Mouse (Mus musculus) liver, postnatal 0 days (tissue): ENCODE data around the gene Zan. TPM values are rescaled to one million over a fixed set of nuclear protein-coding genes. Genes with fewer than 3 reads are reported as not detected.

ENCODE experiments used
- ATAC-seq: fragments of 200-750 bp; cut with Nextera tagmentation; 2 replicates; pipeline ENCODE4 v1.8.0; 2017; ENCODE audit warnings: mild to moderate bottlenecking, moderate library complexity
- DNase-seq: peaks from one replicate; pipeline ENCODE4 v3.0.0-alpha.2; 2016
- H3K27ac ChIP-seq: fragments of 300-500 bp; sonication (generic); 2 replicates; pipeline ENCODE4 v1.5.1; 2014; ENCODE audit warnings: antibody characterized with exemption, moderate library complexity, mild to moderate bottlenecking, low read depth
- H3K27me3 ChIP-seq: fragments of 300-500 bp; sonication (generic); 2 replicates; pipeline ENCODE4 v1.6.1; 2014; ENCODE audit warnings: low read length, control low read depth, mixed read lengths; ENCODE audit not compliant: insufficient read depth
- H3K36me3 ChIP-seq: fragments of 300-500 bp; sonication (generic); replicated peaks from 2 replicates; pipeline ENCODE4 v1.6.1; 2014; ENCODE audit warnings: mild to moderate bottlenecking, control low read depth, low read length, moderate library complexity, mixed read lengths; ENCODE audit not compliant: insufficient read depth
- H3K4me1 ChIP-seq: fragments of 300-500 bp; sonication (generic); 2 replicates; pipeline ENCODE4 v1.6.1; 2014; ENCODE audit warnings: antibody characterized with exemption, mild to moderate bottlenecking, control low read depth; ENCODE audit not compliant: insufficient read depth
- H3K4me2 ChIP-seq: fragments of 300-500 bp; sonication (generic); 2 replicates; pipeline ENCODE4 v1.6.1; 2014; ENCODE audit warnings: low read depth, mild to moderate bottlenecking, low read length, moderate library complexity, mixed read lengths
- H3K4me3 ChIP-seq: fragments of 300-500 bp; sonication (generic); 2 replicates; pipeline ENCODE4 v1.5.1; 2014; ENCODE audit warnings: low read depth, low read length
- H3K9ac ChIP-seq: fragments of 300-500 bp; sonication (generic); replicated peaks from 2 replicates; pipeline ENCODE4 v1.6.1; 2014; ENCODE audit warnings: mild to moderate bottlenecking, moderate library complexity
- H3K9me3 ChIP-seq: fragments of 300-500 bp; sonication (generic); 2 replicates; pipeline ENCODE4 v1.6.1; 2016; ENCODE audit warnings: mild to moderate bottlenecking, control low read depth, low read length, mixed read lengths
- CTCF ChIP-seq: sonication (generic); IDR thresholded peaks from 2 replicates; pipeline ENCODE4 v1.5.1; 2016; ENCODE audit warnings: antibody characterized with exemption, low read depth
- EP300 ChIP-seq: IDR thresholded peaks from 2 replicates; pipeline ENCODE4 v1.6.1; 2016; ENCODE audit warnings: antibody characterized with exemption, low read depth, mild to moderate bottlenecking
- WGBS: fragments of 180-500 bp; shearing (Covaris S2); extraction: QIAGEN DNeasy Blood & Tissue Kit; methylation state at CpG from one replicate; pipeline ENCODE4 v1.1.7; 2014; ENCODE audit not compliant: insufficient replicate concordance; 5-methylcytosine and 5-hydroxymethylcytosine counted together
- polyA plus RNA-seq: library from polyadenylated mRNA; unstranded; fragments of >200 nt; fragmentation: Nextera tagmentation; extraction: Ambion mirVana; gene quantifications from 2 replicates; pipeline ENCODE4 v1.2.1, GENCODE M21; 2015

Gene Zan
- polyA plus RNA-seq, 1 experiment from 2014 or later, result 0.06 TPM

- no peaks in the 10 kb centered on the region for H3K27me3 ChIP-seq
- no peak overlapping the region for H3K9ac ChIP-seq
- H3K27ac ChIP-seq, result no peak overlapping the region
- no peak for DNase-seq
- 79% methylated on average over 11 of the region's 11 CpGs for WGBS
- ATAC-seq, result no peak
- no peaks in the 10 kb centered on the region for H3K9me3 ChIP-seq
- H3K4me1 ChIP-seq, result peaks cover 4% of the 10 kb centered on the region; the same call in 1 of the 2 replicates
- H3K4me3 ChIP-seq, result no peak overlapping the region
- peaks cover 89% of the 10 kb centered on the region for H3K36me3 ChIP-seq
- no peak overlapping the region for H3K4me2 ChIP-seq
- no peak for TF ChIP-seq EP300
Observed at GRCm38 (mm10) chr5:137522711-137523110, 45.8 kb upstream of the Zan start.

GRCm38 (mm10) chr5:137521861-137522260, 45.0 kb upstream of the Zan start:
- H3K4me2 ChIP-seq, result no peak overlapping the region
- ATAC-seq, result no peak
- no peak overlapping the region for H3K4me3 ChIP-seq
- no peak overlapping the region for H3K27ac ChIP-seq
- H3K4me1 ChIP-seq, result peaks cover 4% of the 10 kb centered on the region; the same call in 1 of the 2 replicates
- no peak overlapping the region for H3K9ac ChIP-seq
- no peaks in the 10 kb centered on the region for H3K27me3 ChIP-seq
- H3K9me3 ChIP-seq, result no peaks in the 10 kb centered on the region
- TF ChIP-seq EP300 (no peak), CTCF (no peak)
- H3K36me3 ChIP-seq, result peaks cover 82% of the 10 kb centered on the region
- no peak for DNase-seq
- 73% methylated on average over 9 of the region's 9 CpGs for WGBS

- Histone ChIP-seq H3K4me1 (no peaks in the 10 kb centered on the region), H3K4me2 (no peak overlapping the region), H3K9me3 (no peaks in the 10 kb centered on the region), H3K4me3 (no peak overlapping the region), H3K36me3 (peaks cover 63% of the 10 kb centered on the region), H3K9ac (no peak overlapping the region), H3K27me3 (no peaks in the 10 kb centered on the region), H3K27ac (no peak overlapping the region)
- no peak for ATAC-seq
- no peak for DNase-seq
- no peak for TF ChIP-seq EP300
- TF ChIP-seq CTCF, result no peak
- 90% methylated on average over 27 of the region's 27 CpGs for WGBS
Observed at GRCm38 (mm10) chr5:137519691-137520550, 43.1 kb upstream of the Zan start.

- Histone ChIP-seq H3K27ac (no peak within 1 kb of the TSS), H3K27me3 (no peaks in the 10 kb centered on the region), H3K9me3 (no peaks in the 10 kb centered on the region), H3K4me1 (no peaks in the 10 kb centered on the region), H3K4me3 (no peak within 1 kb of the TSS), H3K9ac (no peak within 1 kb of the TSS), H3K4me2 (no peak within 1 kb of the TSS), H3K36me3 (peaks cover 49% of the 10 kb centered on the region)
- DNase-seq (peak; percentile 52), ATAC-seq (peak; percentile 59)
- TF ChIP-seq EP300, result no peak
- TF ChIP-seq CTCF, result peak; percentile 71
- WGBS, result 77% methylated on average over 5 of the region's 5 CpGs
Observed at GRCm38 (mm10) chr5:137518436-137518835, 41.6 kb upstream of the Zan start, which contains the start of gene Gigyf1. Gene Gigyf1, plus strand, starts transcription at chr5:137518548.

GRCm38 (mm10) chr5:137514811-137515210, 37.9 kb upstream of the Zan start:
- H3K9me3 ChIP-seq, result no peaks in the 10 kb centered on the region
- H3K9ac ChIP-seq, result no peak overlapping the region
- no peak overlapping the region for H3K4me3 ChIP-seq
- peaks cover 13% of the 10 kb centered on the region for H3K36me3 ChIP-seq
- no peak overlapping the region for H3K27ac ChIP-seq
- peaks cover 11% of the 10 kb centered on the region for H3K4me1 ChIP-seq
- no peaks in the 10 kb centered on the region for H3K27me3 ChIP-seq
- no peak overlapping the region for H3K4me2 ChIP-seq
- 77% methylated on average over 3 of the region's 3 CpGs for WGBS
- TF ChIP-seq CTCF (no peak), EP300 (no peak)
- ATAC-seq (no peak), DNase-seq (no peak)

GRCm38 (mm10) chr5:137513951-137514721, 37.3 kb upstream of the Zan start:
- WGBS, result 79% methylated on average over 12 of the region's 12 CpGs
- Histone ChIP-seq H3K36me3 (peaks cover 6% of the 10 kb centered on the region), H3K9ac (no peak overlapping the region), H3K4me1 (peaks cover 13% of the 10 kb centered on the region), H3K27ac (no peak overlapping the region), H3K4me2 (no peak overlapping the region), H3K27me3 (no peaks in the 10 kb centered on the region), H3K4me3 (no peak overlapping the region), H3K9me3 (no peaks in the 10 kb centered on the region)
- DNase-seq (no peak), ATAC-seq (no peak)
- TF ChIP-seq EP300, result no peak
- no peak for TF ChIP-seq CTCF
